Mouse (Mus musculus) lung, postnatal 0 days (tissue): Measurements from ENCODE around the gene Btaf1.

Source experiments
- CTCF ChIP-seq: IDR thresholded peaks from 2 replicates; pipeline ENCODE4 v1.5.1; 2016; ENCODE audit warnings: antibody characterized with exemption, mild to moderate bottlenecking
- EP300 ChIP-seq: IDR thresholded peaks from 2 replicates; pipeline ENCODE4 v1.6.1; 2016; ENCODE audit warnings: antibody characterized with exemption, mild to moderate bottlenecking, control low read depth

GRCm38 (mm10) chr19:36929816-36930215 lies 3.9 kb downstream of the Btaf1 start:
- TF ChIP-seq CTCF = no peak
- TF ChIP-seq EP300 = no peak
